Mouse (Mus musculus): ENCODE data around the gene Sema5b. TPM values are rescaled to one million over a fixed set of nuclear protein-coding genes. Genes with fewer than 3 reads are reported as not detected.

Gene Sema5b
- polyA plus RNA-seq, 1 experiment from 2014 or later, result 0.18 TPM

DNA sequence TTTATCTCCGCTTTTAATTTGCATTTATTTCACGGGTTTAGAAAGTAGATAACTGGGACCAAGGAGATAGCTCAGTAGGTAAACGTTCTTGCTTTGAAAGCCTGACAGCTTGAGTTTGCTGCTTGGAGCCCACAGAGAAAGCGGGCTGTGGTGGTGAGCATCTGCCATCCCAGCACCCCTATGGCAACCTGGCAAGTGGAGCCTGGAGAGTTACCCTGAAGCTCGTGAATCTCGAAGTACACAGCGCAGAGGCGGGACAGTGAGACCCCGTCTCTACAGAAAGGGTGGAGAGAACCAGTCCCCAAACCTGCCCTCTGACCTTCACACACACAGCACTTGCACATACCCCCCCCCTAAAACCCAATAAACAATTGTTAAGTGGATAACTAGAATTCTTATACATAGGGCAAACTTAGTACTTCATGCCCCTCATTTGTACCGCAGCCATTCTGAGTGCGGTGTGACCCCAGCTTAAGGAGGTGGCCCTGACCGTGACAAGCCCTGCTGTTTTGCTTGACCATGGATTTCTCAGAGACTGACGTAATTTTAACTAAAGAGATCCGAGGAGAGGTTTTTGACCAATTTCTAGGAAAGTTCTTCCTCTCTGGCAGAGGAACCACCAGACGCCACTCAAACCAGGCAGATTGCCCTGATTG lies 27.4 kb downstream of the Sema5b start:
- Histone ChIP-seq H3K4me1 (ENCODE audit: control insufficient read depth, low read depth, low read length) (no peaks in the 10 kb centered on the region), H3K9me3 (replicated peaks; ENCODE audit: control insufficient read depth, low read length) (no peaks in the 10 kb centered on the region), H3K4me2 (ENCODE audit: low read depth, low read length) (no peak overlapping the region), H3K27ac (ENCODE audit: low read length) (no peak overlapping the region), H3K36me3 (ENCODE audit: control insufficient read depth, insufficient read depth) (no peaks in the 10 kb centered on the region), H3K9ac (ENCODE audit: low read depth, low read length) (no peak overlapping the region), H3K27me3 (ENCODE audit: control insufficient read depth, insufficient read depth, low read depth, low read length) (no peaks in the 10 kb centered on the region; the same call in 1 of the 2 replicates), H3K4me3 (ENCODE audit: low read depth, low read length) (no peak overlapping the region)
- 59% methylated on average over 15 of the region's 15 CpGs for WGBS (ENCODE audit: insufficient replicate concordance)
- ATAC-seq (ENCODE audit: low read depth), result no peak

DNA sequence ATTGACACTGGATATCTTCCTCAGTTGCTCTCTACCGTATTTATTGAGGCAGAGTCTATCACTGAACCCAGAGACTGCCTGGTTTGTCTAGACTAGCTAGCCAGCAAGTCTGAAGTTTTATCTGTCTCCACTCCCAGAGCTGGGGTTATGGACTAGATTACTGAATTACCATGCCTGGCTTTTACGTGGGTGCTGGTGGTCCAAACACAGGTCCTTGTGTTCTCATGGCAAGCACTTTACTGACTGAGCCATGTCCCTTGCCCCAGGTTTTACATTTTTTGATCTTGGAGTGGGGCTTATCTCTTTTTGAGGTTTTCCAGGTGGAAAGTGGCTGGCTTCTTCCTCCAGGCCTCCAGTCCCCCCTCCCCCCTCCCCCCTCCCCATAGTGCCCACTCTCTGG lies 28.4 kb downstream of the Sema5b start:
- Histone ChIP-seq H3K27me3 (ENCODE audit: control insufficient read depth, insufficient read depth, low read depth, low read length) (no peaks in the 10 kb centered on the region; the same call in 1 of the 2 replicates), H3K9me3 (replicated peaks; ENCODE audit: control insufficient read depth, low read length) (no peaks in the 10 kb centered on the region), H3K4me3 (ENCODE audit: low read depth, low read length) (no peak overlapping the region), H3K4me2 (ENCODE audit: low read depth, low read length) (no peak overlapping the region), H3K9ac (ENCODE audit: low read depth, low read length) (no peak overlapping the region), H3K4me1 (ENCODE audit: control insufficient read depth, low read depth, low read length) (no peaks in the 10 kb centered on the region), H3K36me3 (ENCODE audit: control insufficient read depth, insufficient read depth) (no peaks in the 10 kb centered on the region), H3K27ac (ENCODE audit: low read length) (no peak overlapping the region)
- no peak for ATAC-seq (ENCODE audit: low read depth)
- 36% methylated on average over 2 of the region's 2 CpGs for WGBS (ENCODE audit: insufficient replicate concordance)

DNA sequence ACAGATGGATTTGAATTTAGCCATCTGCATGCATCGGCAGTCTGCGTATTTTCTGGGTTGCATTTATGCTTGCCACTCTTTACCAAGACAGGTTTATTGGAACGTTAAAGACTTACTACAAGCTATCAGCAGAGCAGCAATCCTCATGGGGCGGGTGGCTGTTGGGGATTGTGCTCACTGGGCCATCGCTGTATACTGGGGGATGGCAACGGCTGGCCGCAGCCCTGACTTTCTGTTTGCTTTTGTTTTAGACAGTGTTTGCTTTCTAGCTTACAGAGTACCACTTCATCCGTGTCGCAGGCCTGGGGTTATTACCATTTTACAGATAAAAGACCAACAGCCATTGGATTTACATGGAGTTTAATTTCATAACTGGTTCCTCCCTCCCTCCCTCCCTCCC lies 28.8 kb downstream of the Sema5b start:
- H3K4me1 ChIP-seq (ENCODE audit: control insufficient read depth, low read depth, low read length), result no peaks in the 10 kb centered on the region
- no peak for ATAC-seq (ENCODE audit: low read depth)
- WGBS (ENCODE audit: insufficient replicate concordance), result 51% methylated on average over 9 of the region's 9 CpGs

DNA sequence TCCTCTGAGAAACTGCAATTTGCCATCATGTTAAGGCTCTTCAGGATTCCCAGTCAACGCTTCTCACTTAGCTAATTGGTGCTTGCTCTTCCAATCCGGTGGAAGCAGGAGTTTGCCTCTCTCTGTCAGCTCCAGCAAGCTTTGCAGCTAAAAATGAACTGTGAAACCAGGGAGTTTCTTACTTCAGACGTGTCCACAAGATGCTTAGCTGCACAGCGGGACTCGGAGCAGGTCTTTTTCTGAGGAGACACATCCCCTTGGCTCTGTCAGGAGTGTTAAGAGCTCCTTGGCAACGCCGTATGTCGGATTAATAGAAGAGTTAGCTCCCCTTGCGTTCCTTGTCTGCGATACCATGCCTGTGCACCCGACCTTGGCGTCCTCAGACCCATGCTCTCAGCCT lies 29.7 kb downstream of the Sema5b start:
- Histone ChIP-seq H3K9ac (ENCODE audit: low read depth, low read length) (no peak overlapping the region), H3K4me3 (ENCODE audit: low read depth, low read length) (no peak overlapping the region), H3K36me3 (ENCODE audit: control insufficient read depth, insufficient read depth) (no peaks in the 10 kb centered on the region), H3K27ac (ENCODE audit: low read length) (no peak overlapping the region), H3K27me3 (ENCODE audit: control insufficient read depth, insufficient read depth, low read depth, low read length) (no peaks in the 10 kb centered on the region; the same call in 1 of the 2 replicates), H3K4me2 (ENCODE audit: low read depth, low read length) (no peak overlapping the region), H3K9me3 (replicated peaks; ENCODE audit: control insufficient read depth, low read length) (no peaks in the 10 kb centered on the region), H3K4me1 (ENCODE audit: control insufficient read depth, low read depth, low read length) (no peaks in the 10 kb centered on the region)
- 46% methylated on average over 12 of the region's 12 CpGs for WGBS (ENCODE audit: insufficient replicate concordance)
- ATAC-seq (ENCODE audit: low read depth), result no peak

More for the DNA sequence above, 28.8 kb downstream of the Sema5b start:
- no peaks in the 10 kb centered on the region for H3K9me3 ChIP-seq (replicated peaks; ENCODE audit: control insufficient read depth, low read length)
- no peak overlapping the region for H3K4me2 ChIP-seq (ENCODE audit: low read depth, low read length)
- no peaks in the 10 kb centered on the region; the same call in 1 of the 2 replicates for H3K27me3 ChIP-seq (ENCODE audit: control insufficient read depth, insufficient read depth, low read depth, low read length)
- H3K36me3 ChIP-seq (ENCODE audit: control insufficient read depth, insufficient read depth), result no peaks in the 10 kb centered on the region
- H3K4me3 ChIP-seq (ENCODE audit: low read depth, low read length), result no peak overlapping the region
- no peak overlapping the region for H3K27ac ChIP-seq (ENCODE audit: low read length)
- H3K9ac ChIP-seq (ENCODE audit: low read depth, low read length), result no peak overlapping the region

DNA sequence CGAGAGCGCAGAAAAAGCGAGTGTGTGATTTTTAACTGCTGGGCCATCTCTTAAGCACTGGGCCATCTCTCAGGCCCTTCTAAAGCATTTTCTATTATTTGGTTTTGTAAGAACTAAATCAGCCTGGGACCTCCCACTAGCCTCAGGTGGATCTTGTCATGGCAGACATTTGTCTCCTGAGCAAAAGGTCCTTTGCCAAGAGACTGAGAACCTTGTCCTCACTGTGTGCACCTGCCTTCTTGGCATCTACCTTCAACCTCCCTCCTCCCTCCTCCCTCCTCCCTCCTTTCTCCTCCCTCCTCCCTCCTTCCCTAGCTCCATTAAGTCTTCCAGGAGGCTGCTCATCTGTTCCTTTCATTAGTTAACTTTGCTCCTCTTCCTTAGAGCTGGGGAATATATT lies 32.6 kb downstream of the Sema5b start:
- Histone ChIP-seq H3K4me2 (ENCODE audit: low read depth, low read length) (no peak overlapping the region), H3K9ac (ENCODE audit: low read depth, low read length) (no peak overlapping the region), H3K4me1 (ENCODE audit: control insufficient read depth, low read depth, low read length) (no peaks in the 10 kb centered on the region), H3K4me3 (ENCODE audit: low read depth, low read length) (no peak overlapping the region), H3K36me3 (ENCODE audit: control insufficient read depth, insufficient read depth) (no peaks in the 10 kb centered on the region), H3K9me3 (replicated peaks; ENCODE audit: control insufficient read depth, low read length) (no peaks in the 10 kb centered on the region), H3K27ac (ENCODE audit: low read length) (no peak overlapping the region), H3K27me3 (ENCODE audit: control insufficient read depth, insufficient read depth, low read depth, low read length) (no peaks in the 10 kb centered on the region; the same call in 1 of the 2 replicates)
- 75% methylated on average over 3 of the region's 3 CpGs for WGBS (ENCODE audit: insufficient replicate concordance)
- ATAC-seq (ENCODE audit: low read depth), result no peak

DNA sequence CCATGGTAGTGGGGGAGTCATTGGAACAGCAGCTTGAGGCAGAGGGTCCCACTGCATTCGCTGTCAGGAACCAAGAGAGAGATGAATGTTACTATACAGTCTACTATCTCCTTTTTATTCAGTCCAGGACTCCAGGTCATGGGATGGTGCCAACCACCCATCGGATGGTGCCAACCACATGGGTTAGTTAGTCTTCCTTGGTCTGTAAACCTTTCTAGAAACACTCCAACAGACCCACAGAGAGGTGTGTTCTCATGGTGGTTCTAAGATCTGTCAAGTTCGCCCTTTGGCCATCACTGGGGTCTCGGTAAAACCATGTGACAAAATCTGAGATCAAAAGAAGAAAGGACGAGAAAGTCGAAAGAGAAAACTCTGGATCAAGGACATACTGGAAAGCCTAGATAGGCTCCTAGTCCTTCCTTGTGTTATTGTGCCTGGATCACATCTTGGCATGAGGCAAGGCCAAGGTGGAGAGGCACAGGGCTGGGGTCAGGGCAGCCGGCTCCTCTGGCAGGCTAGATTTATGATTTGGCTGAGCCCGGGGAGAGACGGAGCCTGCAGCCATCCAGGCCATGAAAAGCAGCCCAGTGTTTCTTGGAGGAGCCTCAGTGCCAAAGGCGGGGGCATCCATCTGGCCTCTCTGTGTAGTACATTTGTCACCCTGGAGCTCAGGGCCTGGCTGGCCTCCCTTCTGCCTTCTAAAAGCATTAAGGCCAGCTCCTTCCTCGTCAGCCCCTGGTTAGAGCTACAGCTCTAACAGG lies 36.4 kb downstream of the Sema5b start:
- H3K27me3 ChIP-seq (ENCODE audit: control insufficient read depth, insufficient read depth, low read depth, low read length), result no peaks in the 10 kb centered on the region
- no peak overlapping the region for H3K9ac ChIP-seq (ENCODE audit: low read depth, low read length)
- no peaks in the 10 kb centered on the region for H3K4me1 ChIP-seq (ENCODE audit: control insufficient read depth, low read depth, low read length)
- H3K36me3 ChIP-seq (ENCODE audit: control insufficient read depth, insufficient read depth), result no peaks in the 10 kb centered on the region
- no peak overlapping the region for H3K4me3 ChIP-seq (ENCODE audit: low read depth, low read length)
- H3K27ac ChIP-seq (ENCODE audit: low read length), result no peak overlapping the region
- ATAC-seq (ENCODE audit: low read depth), result no peak
- no peaks in the 10 kb centered on the region for H3K9me3 ChIP-seq (replicated peaks; ENCODE audit: control insufficient read depth, low read length)
- WGBS (ENCODE audit: insufficient replicate concordance), result 64% methylated on average over 11 of the region's 11 CpGs
- no peak overlapping the region for H3K4me2 ChIP-seq (ENCODE audit: low read depth, low read length)

DNA sequence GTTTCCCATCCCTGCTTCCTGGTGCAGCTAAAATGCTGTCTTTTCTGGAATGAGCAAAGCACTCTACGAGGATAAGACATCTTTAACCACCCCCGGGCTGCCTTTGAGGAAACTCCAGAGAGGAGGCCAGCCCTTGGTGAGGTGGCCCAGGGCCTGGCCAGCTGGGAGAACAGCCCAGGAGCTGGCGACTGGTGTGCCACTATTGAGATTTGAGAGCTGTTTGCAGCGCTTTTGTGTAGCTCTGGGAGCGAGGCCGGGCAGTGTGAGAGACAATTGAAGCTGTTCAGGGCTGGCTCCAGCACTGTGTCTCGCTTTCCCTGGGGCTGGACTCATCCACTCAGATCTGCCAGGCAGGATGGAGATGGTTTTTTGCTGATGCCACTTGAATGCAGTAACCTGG lies 40.4 kb downstream of the Sema5b start:
- H3K27ac ChIP-seq (ENCODE audit: low read length), result no peak overlapping the region

DNA sequence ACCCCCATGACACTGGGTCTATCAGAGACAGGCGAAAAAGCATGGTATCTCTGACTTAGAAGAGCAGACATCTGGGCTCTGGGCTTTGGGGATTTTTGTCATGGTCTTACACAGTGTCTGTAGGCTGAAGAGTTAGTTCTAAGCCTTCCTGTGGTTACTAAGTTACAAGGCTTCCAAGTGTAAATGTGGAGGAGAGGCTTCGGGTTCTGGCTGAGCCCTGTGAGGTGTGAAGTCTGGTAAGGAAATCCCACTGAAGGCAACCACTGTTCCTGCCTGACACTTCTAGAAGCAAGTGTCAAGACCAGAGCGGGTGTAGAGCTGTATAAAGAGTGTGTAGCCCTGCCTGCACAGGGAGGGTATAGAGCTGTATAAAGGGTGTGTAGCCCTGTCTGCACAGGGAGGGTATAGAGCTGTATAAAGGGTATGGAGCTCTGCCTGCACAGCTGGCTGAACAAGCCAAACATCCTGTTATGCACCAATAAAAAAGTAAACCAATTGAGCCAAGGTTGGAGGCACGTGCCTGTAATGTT lies 42.7 kb downstream of the Sema5b start:
- Histone ChIP-seq H3K9me3 (replicated peaks; ENCODE audit: control insufficient read depth, low read length) (no peaks in the 10 kb centered on the region), H3K4me1 (ENCODE audit: control insufficient read depth, low read depth, low read length) (no peaks in the 10 kb centered on the region), H3K27ac (ENCODE audit: low read length) (no peak overlapping the region), H3K27me3 (ENCODE audit: control insufficient read depth, insufficient read depth, low read depth, low read length) (peaks cover 12% of the 10 kb centered on the region), H3K9ac (ENCODE audit: low read depth, low read length) (no peak overlapping the region), H3K4me3 (ENCODE audit: low read depth, low read length) (no peak overlapping the region), H3K36me3 (ENCODE audit: control insufficient read depth, insufficient read depth) (no peaks in the 10 kb centered on the region), H3K4me2 (ENCODE audit: low read depth, low read length) (no peak overlapping the region)
- no peak for ATAC-seq (ENCODE audit: low read depth)
- WGBS (ENCODE audit: insufficient replicate concordance), result 36% methylated on average over 4 of the region's 4 CpGs

More for the DNA sequence above, 40.4 kb downstream of the Sema5b start:
- no peaks in the 10 kb centered on the region for H3K27me3 ChIP-seq (ENCODE audit: control insufficient read depth, insufficient read depth, low read depth, low read length)
- no peaks in the 10 kb centered on the region for H3K4me1 ChIP-seq (ENCODE audit: control insufficient read depth, low read depth, low read length)
- H3K9ac ChIP-seq (ENCODE audit: low read depth, low read length), result no peak overlapping the region
- H3K4me2 ChIP-seq (ENCODE audit: low read depth, low read length), result no peak overlapping the region
- no peak for ATAC-seq (ENCODE audit: low read depth)
- no peaks in the 10 kb centered on the region for H3K9me3 ChIP-seq (replicated peaks; ENCODE audit: control insufficient read depth, low read length)
- H3K4me3 ChIP-seq (ENCODE audit: low read depth, low read length), result no peak overlapping the region
- WGBS (ENCODE audit: insufficient replicate concordance), result 54% methylated on average over 7 of the region's 7 CpGs
- no peaks in the 10 kb centered on the region for H3K36me3 ChIP-seq (ENCODE audit: control insufficient read depth, insufficient read depth)

DNA sequence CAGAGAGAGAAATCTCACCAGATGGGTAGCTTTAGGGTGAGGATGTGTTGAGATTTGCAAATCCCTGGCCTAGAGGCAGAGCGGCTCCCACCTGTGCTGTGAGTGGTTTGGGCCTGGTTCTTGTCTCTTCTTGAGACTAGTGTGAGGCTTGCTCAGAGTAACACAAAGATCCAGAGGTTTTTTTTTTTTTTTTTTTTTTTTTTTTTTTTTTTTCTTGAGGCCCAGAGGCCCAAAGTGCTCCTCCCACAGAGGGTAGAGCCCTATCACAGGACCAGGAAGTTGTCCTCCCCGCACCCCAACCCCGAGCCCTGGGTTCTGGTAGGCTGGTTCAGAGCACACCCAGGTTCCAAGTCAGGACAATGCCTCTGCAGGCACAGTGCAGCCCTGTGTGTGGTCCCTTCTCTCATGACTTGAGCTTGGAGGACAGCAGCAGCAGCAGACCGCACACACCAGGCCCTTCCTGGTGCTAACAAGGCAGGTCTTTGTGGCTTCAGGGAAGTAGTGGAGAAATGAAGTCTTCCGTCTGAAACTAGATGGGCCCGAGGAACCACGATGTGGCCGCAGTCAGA lies 44.3 kb downstream of the Sema5b start:
- WGBS (ENCODE audit: insufficient replicate concordance), result 63% methylated on average over 8 of the region's 8 CpGs

More for the DNA sequence above, 44.3 kb downstream of the Sema5b start:
- Histone ChIP-seq H3K27me3 (ENCODE audit: control insufficient read depth, insufficient read depth, low read depth, low read length) (peaks cover 18% of the 10 kb centered on the region), H3K9ac (ENCODE audit: low read depth, low read length) (no peak overlapping the region), H3K9me3 (replicated peaks; ENCODE audit: control insufficient read depth, low read length) (no peaks in the 10 kb centered on the region), H3K4me2 (ENCODE audit: low read depth, low read length) (no peak overlapping the region), H3K4me1 (ENCODE audit: control insufficient read depth, low read depth, low read length) (no peaks in the 10 kb centered on the region), H3K27ac (ENCODE audit: low read length) (no peak overlapping the region), H3K4me3 (ENCODE audit: low read depth, low read length) (no peak overlapping the region), H3K36me3 (ENCODE audit: control insufficient read depth, insufficient read depth) (no peaks in the 10 kb centered on the region)
- ATAC-seq (ENCODE audit: low read depth), result no peak

All from liver, embryonic 16.5 days (tissue).